Mouse (Mus musculus) embryonic facial prominence, embryonic 13.5 days (tissue): ENCODE results near the gene Crocc. TPM values are rescaled to one million over a fixed set of nuclear protein-coding genes. Genes with fewer than 3 reads are reported as not detected.
A peak's percentile ranks its signal among the peaks of the same experiment; 100 is the strongest.

Experiments used
- ATAC-seq: fragments of 200-750 bp; cut with Nextera tagmentation; 2 replicates; pipeline ENCODE4 v1.8.0; 2017; ENCODE audit warnings: low read depth; ENCODE audit not compliant: insufficient number of reproducible peaks, insufficient read depth, low FRiP score, low TSS enrichment
- H3K27ac ChIP-seq: fragments of 300-500 bp; sonication (generic); 2 replicates; pipeline ENCODE4 v1.5.1; 2015; ENCODE audit warnings: moderate library complexity, mild to moderate bottlenecking, inconsistent platforms
- H3K27me3 ChIP-seq: fragments of 300-500 bp; sonication (generic); 2 replicates; pipeline ENCODE4 v1.6.1; 2015; ENCODE audit warnings: mild to moderate bottlenecking, inconsistent platforms
- H3K36me3 ChIP-seq: fragments of 300-500 bp; sonication (generic); 2 replicates; pipeline ENCODE4 v1.6.1; 2015; ENCODE audit warnings: mild to moderate bottlenecking, inconsistent platforms
- H3K4me1 ChIP-seq: fragments of 300-500 bp; sonication (generic); 2 replicates; pipeline ENCODE4 v1.6.1; 2015; ENCODE audit warnings: inconsistent platforms
- H3K4me2 ChIP-seq: fragments of 300-500 bp; sonication (generic); 2 replicates; pipeline ENCODE4 v1.6.1; 2015; ENCODE audit warnings: moderate library complexity, mild to moderate bottlenecking, inconsistent platforms
- H3K4me3 ChIP-seq: fragments of 300-500 bp; sonication (generic); 2 replicates; pipeline ENCODE4 v1.5.1; 2015; ENCODE audit warnings: mild to moderate bottlenecking, inconsistent platforms
- H3K9ac ChIP-seq: fragments of 300-500 bp; sonication (generic); 2 replicates; pipeline ENCODE4 v1.6.1; 2015; ENCODE audit warnings: mild to moderate bottlenecking, inconsistent platforms
- H3K9me3 ChIP-seq: fragments of 300-500 bp; sonication (generic); 2 replicates; pipeline ENCODE4 v1.6.1; 2016; ENCODE audit warnings: inconsistent platforms
- WGBS: fragments of 180-500 bp; shearing (Covaris S2); methylation state at CpG from one replicate; pipeline ENCODE4 v1.1.7; 2015; ENCODE audit warnings: mixed read lengths; 5-methylcytosine and 5-hydroxymethylcytosine counted together
- polyA plus RNA-seq: library from polyadenylated mRNA; unstranded; fragments of >200 nt; fragmentation: Nextera tagmentation; extraction: Ambion mirVana; gene quantifications from 2 replicates; pipeline ENCODE4 v1.2.1, GENCODE M21; 2015

Gene Crocc
- polyA plus RNA-seq, 1 experiment from 2014 or later, result 7.8 TPM

GRCm38 (mm10) chr4:141017657-141018436, 42.5 kb downstream of the Crocc start:
- H3K27me3 ChIP-seq, result no peaks in the 10 kb centered on the region
- H3K9ac ChIP-seq, result 0 out of 2 replicates have a peak overlapping the region, but pooled peaks have one; percentile 2
- 79% methylated on average over 29 of the region's 29 CpGs for WGBS
- peaks cover 71% of the 10 kb centered on the region for H3K36me3 ChIP-seq
- H3K9me3 ChIP-seq, result no peaks in the 10 kb centered on the region
- H3K27ac ChIP-seq, result peak overlapping the region; percentile 73
- H3K4me1 ChIP-seq, result peaks cover 72% of the 10 kb centered on the region
- H3K4me3 ChIP-seq, result no peak overlapping the region
- H3K4me2 ChIP-seq, result no peak overlapping the region
- no peak for ATAC-seq

DNA sequence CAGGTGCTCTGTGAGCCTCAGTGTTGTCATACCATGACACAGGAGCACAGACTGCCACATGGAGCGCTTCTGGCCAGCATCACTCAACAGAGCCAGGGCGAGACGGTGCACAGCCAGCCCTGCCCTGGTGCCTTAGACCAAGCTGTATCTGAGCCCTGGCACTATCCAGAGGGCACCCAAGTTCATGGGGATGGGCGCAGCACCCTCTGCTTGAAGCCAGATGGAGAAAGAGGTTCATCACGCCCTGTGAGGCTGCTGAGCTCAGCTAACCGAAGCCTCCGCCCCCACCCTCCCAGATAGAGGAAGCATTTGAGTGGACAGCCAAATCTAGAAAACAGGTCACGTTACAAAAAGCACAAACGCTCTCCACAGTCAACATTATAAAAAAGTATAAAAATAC, 44.0 kb downstream of the Crocc start:
- H3K9ac ChIP-seq, result no peak overlapping the region
- peaks cover 77% of the 10 kb centered on the region for H3K4me1 ChIP-seq
- no peak for ATAC-seq
- H3K4me3 ChIP-seq, result no peak overlapping the region
- peak overlapping the region; percentile 73 for H3K27ac ChIP-seq
- H3K9me3 ChIP-seq, result no peaks in the 10 kb centered on the region
- 76% methylated on average over 9 of the region's 9 CpGs for WGBS
- H3K4me2 ChIP-seq, result no peak overlapping the region
- H3K27me3 ChIP-seq, result no peaks in the 10 kb centered on the region
- peaks cover 75% of the 10 kb centered on the region for H3K36me3 ChIP-seq

GRCm38 (mm10) chr4:141015356-141015755, 45.0 kb downstream of the Crocc start:
- Histone ChIP-seq H3K9ac (no peak overlapping the region), H3K4me2 (no peak overlapping the region), H3K27me3 (no peaks in the 10 kb centered on the region), H3K36me3 (peaks cover 75% of the 10 kb centered on the region), H3K4me3 (no peak overlapping the region), H3K9me3 (no peaks in the 10 kb centered on the region), H3K4me1 (peaks cover 71% of the 10 kb centered on the region), H3K27ac (peak overlapping the region; percentile 33; the same call in 1 of the 2 replicates)
- no peak for ATAC-seq
- WGBS, result 74% methylated on average over 7 of the region's 7 CpGs

DNA sequence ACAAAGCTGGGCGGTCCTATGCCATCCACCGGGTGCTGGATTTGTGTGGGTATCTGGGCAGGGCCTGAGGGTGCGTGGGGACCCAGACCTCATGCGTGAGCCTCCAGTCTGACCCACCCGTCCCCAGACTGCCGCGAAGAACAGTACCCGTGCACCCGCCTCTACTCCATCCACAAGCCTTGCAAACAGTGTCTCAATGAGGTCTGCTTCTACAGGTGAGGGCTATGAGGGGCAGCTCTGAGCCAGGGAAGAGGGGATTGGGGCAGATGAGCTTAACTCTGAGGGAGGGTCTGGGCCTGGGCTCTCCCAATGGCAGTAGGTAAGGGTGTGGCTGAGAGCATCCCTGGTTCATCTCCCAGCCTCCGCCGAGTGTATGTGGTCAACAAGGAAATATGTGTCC, 45.5 kb downstream of the Crocc start:
- Histone ChIP-seq H3K9ac (no peak overlapping the region), H3K4me3 (no peak overlapping the region), H3K9me3 (no peaks in the 10 kb centered on the region), H3K4me2 (no peak overlapping the region), H3K27me3 (no peaks in the 10 kb centered on the region), H3K36me3 (peaks cover 75% of the 10 kb centered on the region), H3K27ac (peak overlapping the region; percentile 33; the same call in 1 of the 2 replicates), H3K4me1 (peaks cover 71% of the 10 kb centered on the region)
- ATAC-seq, result no peak
- WGBS, result 93% methylated on average over 11 of the region's 11 CpGs

GRCm38 (mm10) chr4:141014114-141014513, 46.2 kb downstream of the Crocc start:
- H3K9ac ChIP-seq, result 0 out of 2 replicates have a peak overlapping the region, but pooled peaks have one; percentile 46
- 68% methylated on average over 8 of the region's 8 CpGs for WGBS
- no peaks in the 10 kb centered on the region for H3K27me3 ChIP-seq
- peaks cover 69% of the 10 kb centered on the region for H3K36me3 ChIP-seq
- H3K27ac ChIP-seq, result 0 out of 2 replicates have a peak overlapping the region, but pooled peaks have one; percentile 9
- no peak for ATAC-seq
- no peak overlapping the region for H3K4me2 ChIP-seq
- H3K4me3 ChIP-seq, result no peak overlapping the region
- H3K4me1 ChIP-seq, result peaks cover 68% of the 10 kb centered on the region
- no peaks in the 10 kb centered on the region for H3K9me3 ChIP-seq

DNA sequence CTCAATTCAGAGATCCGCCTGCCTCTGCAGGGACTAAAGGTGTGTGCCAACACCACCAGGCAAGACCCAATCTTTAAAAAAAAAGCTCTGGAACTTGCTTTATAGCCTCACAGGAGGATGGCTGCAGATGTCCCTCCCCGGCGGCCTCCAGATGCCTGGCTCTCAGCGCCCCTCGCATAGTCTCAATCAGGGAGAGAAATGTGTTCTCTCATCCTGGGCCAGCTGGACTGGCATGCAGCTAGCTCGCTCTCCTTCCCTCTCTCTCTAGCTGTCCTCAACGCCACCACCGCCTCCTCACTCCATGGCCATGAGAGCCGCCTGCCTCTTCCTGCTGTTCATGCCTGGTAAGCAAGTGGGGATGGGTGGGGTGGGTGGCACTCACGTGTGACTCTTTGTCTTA, 47.8 kb downstream of the Crocc start:
- no peaks in the 10 kb centered on the region for H3K9me3 ChIP-seq
- peak overlapping the region; percentile 97 for H3K27ac ChIP-seq
- peak overlapping the region; percentile 92 for H3K4me2 ChIP-seq
- WGBS, result 78% methylated on average over 10 of the region's 10 CpGs
- ATAC-seq, result no peak
- peaks cover 62% of the 10 kb centered on the region for H3K4me1 ChIP-seq
- H3K4me3 ChIP-seq, result peak overlapping the region; percentile 73
- peak overlapping the region; percentile 96; the same call in 1 of the 2 replicates for H3K9ac ChIP-seq
- H3K36me3 ChIP-seq, result peaks cover 64% of the 10 kb centered on the region
- H3K27me3 ChIP-seq, result no peaks in the 10 kb centered on the region

DNA sequence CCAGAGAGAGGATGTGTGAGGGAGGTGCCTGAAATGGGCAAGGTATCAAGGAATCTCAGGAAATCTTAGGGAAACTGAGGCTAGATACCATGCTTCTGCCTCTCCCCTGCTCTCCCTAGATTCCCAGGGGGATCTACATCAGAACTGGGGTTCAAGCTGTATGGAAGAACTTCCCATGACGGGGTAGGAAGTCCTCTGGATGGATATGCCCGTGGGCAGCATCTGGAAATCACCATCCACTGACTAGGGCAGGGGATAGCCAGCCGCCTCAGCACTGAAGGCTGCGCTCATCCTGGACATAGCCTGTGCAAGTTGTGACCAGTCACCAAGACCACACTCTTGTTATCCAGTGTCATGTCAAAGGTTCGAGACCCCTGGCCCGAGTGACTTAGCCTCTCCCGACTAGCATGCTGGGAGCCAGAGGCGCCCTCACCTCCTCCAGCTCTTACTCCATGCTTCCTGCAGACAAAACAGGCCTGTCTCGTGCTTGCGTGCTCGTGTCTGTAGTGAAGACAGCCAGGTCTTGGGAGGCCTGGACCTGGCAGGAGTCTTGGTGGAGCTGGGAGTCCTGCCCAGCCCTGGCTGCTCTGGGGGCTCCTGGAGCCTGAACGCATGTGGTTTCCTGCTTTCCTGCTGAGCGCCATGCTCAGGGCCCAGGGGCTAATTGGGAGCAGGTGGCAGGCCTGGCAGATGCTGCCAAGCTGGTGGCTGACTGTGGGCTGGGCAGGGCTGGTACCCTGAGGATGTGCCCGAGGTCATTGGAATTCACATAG, 48.6 kb downstream of the Crocc start:
- Histone ChIP-seq H3K9me3 (peaks cover 4% of the 10 kb centered on the region; the same call in 1 of the 2 replicates), H3K9ac (peak overlapping the region; percentile 96), H3K4me2 (peak overlapping the region; percentile 92), H3K36me3 (peaks cover 63% of the 10 kb centered on the region), H3K4me1 (peaks cover 54% of the 10 kb centered on the region), H3K4me3 (peak overlapping the region; percentile 73), H3K27ac (peak overlapping the region; percentile 97), H3K27me3 (no peaks in the 10 kb centered on the region)
- no peak for ATAC-seq
- WGBS, result 18% methylated on average over 14 of the region's 14 CpGs

DNA sequence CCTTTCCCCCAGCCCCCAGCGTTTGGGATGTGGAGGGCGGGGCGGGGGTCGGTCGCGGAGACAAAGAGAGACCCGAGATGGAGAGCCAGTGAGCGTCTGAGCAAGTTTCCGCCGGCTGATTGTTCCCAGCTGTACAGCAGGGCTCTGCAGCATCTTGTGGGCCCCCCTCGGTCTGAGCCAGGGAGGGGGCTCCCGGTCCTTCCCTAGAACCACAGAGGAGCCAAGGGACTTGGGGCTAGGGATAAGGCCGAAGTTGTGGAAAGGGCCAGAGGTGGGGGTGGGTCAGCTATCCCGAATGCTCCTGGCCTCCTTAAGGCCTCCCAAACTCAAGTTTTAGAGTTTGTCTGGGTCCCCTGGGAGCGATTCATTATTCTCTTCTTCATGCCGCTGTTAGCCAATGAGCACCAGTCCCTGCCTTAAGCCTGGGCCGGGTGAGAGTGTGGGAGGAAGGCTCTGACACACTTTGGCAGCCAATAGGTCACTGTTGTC, 49.4 kb downstream of the Crocc start:
- H3K27me3 ChIP-seq, result no peaks in the 10 kb centered on the region
- H3K9me3 ChIP-seq, result peaks cover 4% of the 10 kb centered on the region; the same call in 1 of the 2 replicates
- peak overlapping the region; percentile 92 for H3K4me2 ChIP-seq
- H3K36me3 ChIP-seq, result peaks cover 63% of the 10 kb centered on the region
- ATAC-seq, result no peak
- peak overlapping the region; percentile 97 for H3K27ac ChIP-seq
- peak overlapping the region; percentile 96 for H3K9ac ChIP-seq
- WGBS, result under 1% methylated on average over 17 of the region's 17 CpGs
- peaks cover 51% of the 10 kb centered on the region for H3K4me1 ChIP-seq
- peak overlapping the region; percentile 73 for H3K4me3 ChIP-seq

- peak; percentile 78 for ATAC-seq
- 0% methylated on average over 18 of the region's 26 CpGs for WGBS
- Histone ChIP-seq H3K27ac (peak overlapping the region; percentile 97), H3K27me3 (no peaks in the 10 kb centered on the region), H3K9me3 (peaks cover 4% of the 10 kb centered on the region; the same call in 1 of the 2 replicates), H3K9ac (peak overlapping the region; percentile 96), H3K4me1 (peaks cover 50% of the 10 kb centered on the region), H3K36me3 (peaks cover 63% of the 10 kb centered on the region), H3K4me2 (peak overlapping the region; percentile 92), H3K4me3 (peak overlapping the region; percentile 73)
Observed at GRCm38 (mm10) chr4:141010526-141010925, 49.8 kb downstream of the Crocc start.

GRCm38 (mm10) chr4:141010118-141010517, 50.2 kb downstream of the Crocc start, which contains the start of gene Mfap2:
Gene Mfap2, plus strand, starts transcription at chr4:141010418.
- ATAC-seq, result no peak
- H3K27me3 ChIP-seq, result no peaks in the 10 kb centered on the region
- H3K9ac ChIP-seq, result peak within 1 kb of the TSS; percentile 96
- H3K4me1 ChIP-seq, result peaks cover 46% of the 10 kb centered on the region
- peak within 1 kb of the TSS; percentile 97 for H3K27ac ChIP-seq
- H3K9me3 ChIP-seq, result peaks cover 4% of the 10 kb centered on the region; the same call in 1 of the 2 replicates
- H3K4me3 ChIP-seq, result peak within 1 kb of the TSS; percentile 73
- H3K4me2 ChIP-seq, result peak within 1 kb of the TSS; percentile 92
- peaks cover 63% of the 10 kb centered on the region for H3K36me3 ChIP-seq
- WGBS, result 8% methylated on average over 7 of the region's 7 CpGs

DNA sequence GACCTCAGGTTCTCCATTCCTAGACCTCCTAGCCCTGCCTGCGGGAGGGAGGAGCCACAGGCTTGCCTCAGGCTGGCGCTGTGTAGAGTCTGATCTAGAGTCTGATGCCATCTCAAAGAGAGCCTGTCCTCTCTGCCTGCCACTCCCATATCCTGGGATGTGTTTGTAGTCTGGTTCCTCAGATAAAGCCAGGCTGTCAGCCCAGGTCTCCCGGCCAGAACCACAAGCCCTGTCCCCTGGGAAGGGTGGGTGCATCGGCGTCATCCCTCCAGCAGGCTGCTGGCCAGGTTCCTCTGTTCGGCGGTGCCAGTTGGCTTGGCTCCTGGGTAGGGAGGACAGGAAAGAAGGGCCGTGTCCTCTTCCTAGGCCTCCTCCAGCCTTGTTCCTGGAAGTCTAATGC, 52.3 kb downstream of the Crocc start:
- peaks cover 4% of the 10 kb centered on the region; the same call in 1 of the 2 replicates for H3K9me3 ChIP-seq
- ATAC-seq, result no peak
- H3K4me3 ChIP-seq, result no peak overlapping the region
- H3K4me1 ChIP-seq, result peaks cover 29% of the 10 kb centered on the region
- H3K27me3 ChIP-seq, result no peaks in the 10 kb centered on the region
- H3K9ac ChIP-seq, result no peak overlapping the region
- no peak overlapping the region for H3K4me2 ChIP-seq
- 92% methylated on average over 8 of the region's 8 CpGs for WGBS
- no peak overlapping the region for H3K27ac ChIP-seq
- H3K36me3 ChIP-seq, result peaks cover 63% of the 10 kb centered on the region
